Mouse (Mus musculus) kidney, adult 9 months (tissue): Measurements from ENCODE around the gene Sirt4.
"Not testable (repeated sequence)": the region's sequence is repeated elsewhere in the genome, so short reads cannot be mapped to it uniquely, and the experiment has no call there.

Experiments used
- DNase-seq: peaks from one replicate; pipeline ENCODE4 v3.0.0; 2022

Sirt4 gene

DNA sequence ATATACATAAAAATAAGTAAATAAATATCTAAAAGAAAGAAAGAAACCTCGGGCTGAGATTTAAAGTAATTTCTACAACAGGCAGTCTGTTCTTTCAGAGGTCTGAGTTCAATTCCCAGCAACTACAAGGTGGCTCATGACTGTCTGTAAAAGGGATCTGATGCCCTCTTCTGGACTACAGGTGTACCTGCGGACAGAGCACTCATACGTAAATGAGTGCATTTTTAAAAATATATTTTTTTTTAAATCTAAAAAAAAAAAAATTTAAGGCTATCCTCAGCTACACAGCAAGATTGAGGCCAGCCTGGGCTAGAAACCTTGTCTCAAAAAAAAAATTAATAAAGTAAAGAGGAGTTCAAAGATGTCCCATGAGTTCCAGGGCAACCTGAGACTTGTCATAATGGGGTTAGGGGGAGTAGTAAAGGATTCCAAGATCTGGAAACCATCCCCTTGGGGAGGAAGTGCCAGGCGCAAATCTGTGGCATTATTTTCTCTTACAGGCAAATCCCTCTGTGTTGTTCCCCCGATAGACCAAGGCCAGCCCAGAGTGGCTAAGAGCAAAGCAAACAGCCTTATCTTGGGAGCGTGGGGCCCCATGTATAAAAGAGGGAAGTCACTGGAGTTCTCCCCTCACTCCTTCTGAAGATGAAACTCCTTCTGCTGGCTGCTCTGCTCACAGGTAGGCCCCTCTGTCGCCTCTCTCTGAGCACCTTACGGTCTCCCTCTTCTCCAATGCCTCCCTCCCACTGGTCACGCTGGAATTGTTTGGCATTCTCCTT, 18.7 kb downstream of the Sirt4 start, which contains the start of gene Pla2g1b:
Gene Pla2g1b (plus strand): TSS at position 621 of the 779 bp plus-strand sequence.
- DNase-seq, result no peak

DNA sequence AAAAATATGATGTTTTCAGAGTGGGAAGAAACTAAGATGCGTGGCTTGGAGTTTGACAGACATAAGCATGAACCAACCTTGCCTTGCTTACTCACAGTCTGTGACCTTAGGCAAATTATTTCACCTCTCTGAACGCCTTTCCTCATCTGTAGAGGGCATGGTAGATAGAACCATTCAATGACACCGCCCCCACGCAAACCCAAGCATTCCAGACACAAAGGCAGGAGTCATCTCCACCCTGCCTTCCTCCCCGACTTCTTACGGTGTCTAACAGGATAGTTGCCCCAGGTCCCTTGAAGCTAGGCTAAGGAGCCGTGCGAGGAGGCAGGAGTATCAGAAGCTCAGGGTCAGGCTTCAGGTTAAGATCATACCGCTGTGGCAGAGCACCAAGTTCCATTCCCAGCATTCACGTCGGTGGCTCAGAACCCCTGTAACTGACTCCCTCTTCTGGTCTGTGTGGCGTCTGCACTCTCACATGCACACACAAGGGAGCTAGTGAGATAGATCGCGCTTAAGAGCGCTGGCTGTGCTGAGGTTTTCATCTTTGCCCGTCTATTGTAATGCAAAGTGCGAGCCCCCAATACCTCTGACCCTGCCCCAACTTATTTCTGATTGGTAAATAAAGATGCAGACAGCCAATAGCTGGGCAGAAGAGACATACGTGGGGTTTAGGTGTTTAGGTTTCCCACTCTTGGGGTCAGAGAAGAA, 20.0 kb downstream of the Sirt4 start:
- no peak for DNase-seq

DNA sequence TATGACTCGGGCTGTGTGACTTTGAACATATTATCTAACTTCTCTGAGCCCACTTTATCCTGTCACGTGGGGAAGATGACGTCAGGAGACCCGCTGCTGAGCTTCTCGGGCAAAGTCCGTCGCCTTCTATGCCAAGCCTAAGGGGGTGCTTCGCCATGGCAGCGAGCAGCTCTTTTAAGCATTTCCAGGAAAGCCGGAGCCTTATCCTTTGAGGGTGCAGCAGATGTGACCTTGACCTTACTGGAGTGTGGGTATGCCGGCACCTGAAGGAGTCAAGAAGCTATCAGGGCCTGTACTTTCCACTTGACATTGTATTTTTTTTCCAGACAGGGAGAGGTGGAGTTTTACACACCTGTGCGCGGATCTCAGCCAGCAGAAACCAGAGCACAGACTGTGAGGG, 25.6 kb downstream of the Sirt4 start:
- DNase-seq, result no peak

DNA sequence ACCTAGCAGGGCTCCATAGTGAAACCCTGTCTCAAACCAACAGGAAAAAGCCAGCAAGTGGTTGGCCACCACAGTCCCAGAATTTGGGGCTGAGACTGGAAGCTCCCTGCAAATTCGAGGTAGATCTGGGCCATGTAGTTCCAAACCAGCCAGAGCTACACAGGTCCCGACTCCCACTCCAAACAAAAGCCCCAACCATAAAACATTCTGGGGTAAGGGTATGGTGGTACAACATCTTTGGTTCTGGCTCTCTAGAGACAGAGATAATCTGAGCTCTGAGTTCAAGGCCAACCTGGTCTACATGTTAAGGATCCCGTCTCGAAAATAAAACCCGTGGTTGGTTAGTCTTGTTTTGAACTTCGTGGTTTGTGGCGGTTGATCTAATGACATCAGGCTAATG, 28.7 kb downstream of the Sirt4 start:
- DNase-seq, result no peak

DNA sequence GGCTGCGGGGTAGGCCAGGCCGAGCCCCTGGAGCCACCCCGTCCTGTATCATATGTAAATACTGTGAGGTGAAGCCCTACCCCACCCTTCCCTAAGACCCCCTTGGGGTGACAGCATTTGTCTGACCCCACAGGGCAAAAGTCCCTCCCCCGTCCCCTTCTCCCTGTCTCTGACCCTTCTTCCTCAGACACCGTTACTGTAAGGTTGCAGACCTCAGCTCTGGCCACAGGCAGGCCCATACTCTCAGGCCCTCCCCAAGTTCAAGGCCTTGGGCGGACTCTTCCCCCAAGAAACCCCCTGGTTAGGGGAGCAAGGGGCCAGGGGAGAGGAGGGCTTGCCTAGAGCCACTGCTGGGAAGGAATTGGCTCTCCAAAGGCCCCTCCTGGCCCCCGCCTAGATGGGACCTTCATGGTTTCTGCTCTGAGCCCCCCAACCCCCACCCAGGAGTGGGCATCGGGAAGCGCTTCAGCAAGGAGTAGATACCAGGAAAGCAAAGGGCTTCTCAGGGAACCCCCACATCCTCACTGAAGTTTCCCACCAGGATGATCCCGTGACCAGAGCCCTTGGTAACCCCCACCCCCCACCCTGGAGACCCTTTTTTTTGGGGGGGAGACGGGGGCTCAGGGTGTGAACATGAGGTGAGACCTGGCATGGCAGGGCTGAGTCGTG, 30.0 kb downstream of the Sirt4 start:
- no peak for DNase-seq

DNA sequence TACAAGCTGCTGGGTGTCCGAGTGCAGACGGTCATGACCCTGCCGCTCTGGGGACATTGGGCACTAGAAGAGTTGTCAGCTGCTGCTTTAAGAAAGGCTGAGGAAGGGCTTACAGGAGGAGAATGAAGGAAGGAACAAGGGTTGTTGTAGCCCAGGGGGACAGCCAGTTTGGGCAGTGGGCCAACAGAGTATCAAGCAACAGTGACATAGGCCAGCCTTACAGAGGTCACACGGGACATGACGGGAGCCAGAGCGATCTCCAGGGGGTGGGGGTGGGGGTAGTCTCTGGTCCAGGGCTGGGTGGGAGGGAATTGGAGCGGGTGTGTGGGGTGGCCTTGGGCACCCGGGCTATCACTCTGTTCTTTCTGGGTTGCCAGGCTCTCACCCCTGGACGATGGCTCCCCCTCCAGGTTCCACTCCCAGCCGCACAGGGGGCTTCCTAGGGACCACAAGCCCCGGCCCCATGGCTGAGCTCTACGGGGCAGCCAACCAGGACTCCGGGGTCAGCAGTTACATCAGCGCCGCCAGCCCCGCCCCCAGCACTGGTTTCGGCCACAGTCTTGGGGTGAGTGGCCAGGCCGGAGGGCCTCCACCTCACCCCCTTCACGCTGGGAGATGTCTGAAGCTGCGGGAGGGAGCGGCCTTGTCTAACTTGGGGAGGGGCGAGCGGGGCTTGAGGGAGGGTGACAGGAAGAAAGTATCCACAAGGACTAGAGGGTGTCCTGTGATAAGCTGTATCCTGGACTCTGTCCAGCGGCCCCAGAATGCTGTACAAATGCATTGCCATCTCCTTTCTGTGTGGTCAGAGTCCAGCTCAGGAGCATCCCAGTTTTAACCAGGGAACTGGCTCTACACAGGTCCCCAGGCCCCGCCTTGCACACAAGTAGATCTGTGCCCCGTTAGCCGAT, 33.9 kb downstream of the Sirt4 start:
- no peak for DNase-seq

DNA sequence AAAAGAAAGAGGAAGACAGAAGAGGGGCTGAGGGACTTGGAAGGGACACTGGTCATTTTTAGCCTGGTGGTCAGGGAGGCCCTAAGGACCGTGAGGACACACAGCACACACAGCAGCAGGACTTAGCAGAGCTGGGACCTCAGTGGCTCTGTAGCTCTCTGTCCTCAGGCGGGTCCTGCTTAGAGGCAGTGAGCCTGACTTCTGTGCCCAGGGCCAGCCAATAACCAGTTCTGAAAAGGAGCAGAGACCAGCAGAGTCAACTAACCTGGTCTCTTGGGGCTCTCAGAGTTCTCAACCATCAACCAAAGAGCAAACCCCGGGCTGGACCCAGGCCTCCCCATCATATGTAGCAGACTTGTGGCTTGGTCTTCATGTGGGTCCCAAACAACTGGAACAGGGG, 35.3 kb downstream of the Sirt4 start:
- no peak for DNase-seq

DNA sequence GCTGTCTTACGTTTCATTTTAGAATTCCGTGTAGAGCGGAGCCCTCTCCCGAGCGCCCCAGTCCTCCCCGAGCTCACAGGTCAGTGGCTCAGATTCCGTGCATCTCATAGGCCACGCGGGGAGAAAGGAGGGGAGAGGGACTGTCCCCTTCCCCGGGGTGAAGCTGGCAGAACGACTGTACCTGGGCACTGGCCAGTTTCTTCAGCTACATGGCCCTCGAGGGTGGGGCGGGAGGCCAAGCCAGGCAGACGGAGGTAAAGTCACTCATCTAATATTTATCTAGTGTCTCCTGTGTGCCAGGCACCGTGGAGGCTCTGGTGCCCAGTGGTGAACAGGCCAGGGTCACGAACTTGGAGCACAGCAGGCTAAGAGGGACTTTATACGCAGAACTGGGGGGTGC, 37.4 kb downstream of the Sirt4 start:
- DNase-seq, result no peak

DNA sequence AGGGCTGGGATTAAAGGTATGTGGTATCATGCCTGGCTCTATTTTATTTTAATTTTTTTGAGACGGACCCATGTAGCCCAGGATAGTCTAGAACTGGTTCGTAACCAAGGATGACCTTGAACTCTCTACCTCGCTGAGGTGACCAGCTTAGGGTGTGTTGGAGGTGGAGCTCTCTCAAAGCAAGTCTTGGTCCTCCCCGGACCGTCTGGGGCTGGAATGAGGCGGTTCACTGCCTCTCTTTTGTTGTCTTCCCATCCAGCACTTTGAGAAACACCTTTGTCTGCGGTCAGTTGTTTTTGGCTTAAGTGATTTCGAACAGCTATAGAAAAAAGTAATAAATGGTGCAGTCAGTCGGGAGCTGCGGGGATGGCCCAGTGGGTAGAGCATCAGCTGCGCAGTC, 40.4 kb downstream of the Sirt4 start:
- no peak for DNase-seq

DNA sequence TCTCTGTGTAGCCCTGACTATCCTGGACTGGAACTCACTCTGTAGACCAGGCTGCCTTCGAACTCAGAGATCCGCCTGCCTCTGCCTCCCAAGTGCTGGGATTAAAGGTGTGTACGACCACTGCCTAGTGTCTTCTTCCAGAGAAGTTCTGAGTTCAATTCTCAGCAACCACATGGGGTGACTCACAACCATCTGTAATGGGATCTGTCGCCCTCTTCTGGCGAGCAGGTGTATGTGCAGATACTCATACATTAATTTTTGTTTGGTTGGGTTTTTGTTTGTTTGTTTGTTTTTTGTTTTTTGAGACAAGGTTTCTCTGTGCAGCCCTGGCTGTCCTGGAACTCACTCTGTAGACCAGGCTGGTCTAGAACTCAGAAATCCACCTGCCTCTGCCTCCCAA, 41.9 kb downstream of the Sirt4 start:
- DNase-seq, result not testable (repeated sequence)

DNA sequence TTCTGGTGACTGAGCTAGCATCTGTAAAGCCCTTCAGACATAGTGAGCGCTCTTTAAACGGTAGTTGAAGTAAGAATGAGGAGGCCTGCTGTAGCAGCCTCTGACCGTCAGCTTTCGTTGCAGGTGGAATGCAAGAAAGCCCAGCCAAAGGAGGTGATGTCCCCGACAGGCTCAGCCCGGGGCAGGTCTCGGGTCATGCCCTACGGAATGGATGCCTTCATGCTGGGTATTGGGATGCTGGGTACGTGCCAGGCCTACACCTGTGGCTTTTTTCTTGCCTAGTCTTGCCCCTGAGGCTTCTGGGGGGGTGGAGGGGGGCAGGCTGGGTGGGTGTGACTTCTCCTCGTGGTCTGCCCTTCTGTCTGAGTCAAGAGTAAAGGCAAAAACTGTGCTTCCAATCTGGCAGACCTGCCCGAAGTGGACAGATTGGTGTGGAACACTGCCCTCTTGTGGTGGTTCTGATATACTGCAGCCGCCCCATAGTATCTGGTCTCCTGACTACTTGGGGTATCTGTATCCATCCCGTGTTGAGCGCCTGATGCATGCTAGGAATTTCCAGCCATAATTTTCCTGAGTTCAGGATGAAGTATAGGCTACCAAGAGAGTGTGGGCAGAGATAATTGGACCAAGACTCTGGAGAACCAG, 43.2 kb downstream of the Sirt4 start:
- DNase-seq, result peak; percentile 76

DNA sequence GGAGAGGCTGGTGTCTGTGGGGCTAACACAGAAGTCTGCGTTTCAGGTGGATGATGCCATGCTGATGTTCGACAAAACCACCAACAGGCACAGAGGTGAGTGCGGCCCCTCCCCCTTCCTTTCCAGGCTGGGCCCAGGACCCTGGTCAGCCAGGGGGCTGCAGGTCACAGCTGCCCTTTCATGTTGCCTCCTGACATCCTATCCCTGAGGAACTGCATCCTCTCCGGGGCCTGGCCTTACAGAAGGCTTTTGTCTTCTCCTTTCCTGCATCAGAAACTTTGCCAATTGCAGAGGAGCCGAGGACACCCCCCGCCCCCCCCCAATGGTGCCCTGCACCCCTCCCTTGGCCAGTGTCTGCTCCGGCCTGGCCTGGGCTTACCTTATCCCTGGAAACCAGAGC, 45.9 kb downstream of the Sirt4 start:
- DNase-seq, result no peak

DNA sequence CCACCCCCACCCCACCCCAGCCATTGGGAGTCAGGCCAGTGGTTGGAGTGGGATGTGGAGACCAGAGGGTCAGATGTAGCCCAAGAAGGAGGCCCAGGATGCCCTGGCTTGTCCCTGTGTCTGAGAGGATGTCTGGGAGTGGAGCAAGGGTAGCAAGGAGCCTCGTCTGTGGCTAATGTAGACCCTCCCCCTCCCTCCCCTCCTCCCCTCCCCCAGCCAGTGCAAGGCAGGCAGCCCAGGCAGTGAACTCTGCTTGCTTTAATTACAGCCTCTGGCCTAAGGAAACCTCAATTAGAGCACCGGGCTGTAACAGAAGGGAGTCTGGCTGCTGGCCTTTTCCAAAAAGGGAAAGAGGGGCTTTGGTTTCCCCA, 46.6 kb downstream of the Sirt4 start:
- no peak for DNase-seq

DNA sequence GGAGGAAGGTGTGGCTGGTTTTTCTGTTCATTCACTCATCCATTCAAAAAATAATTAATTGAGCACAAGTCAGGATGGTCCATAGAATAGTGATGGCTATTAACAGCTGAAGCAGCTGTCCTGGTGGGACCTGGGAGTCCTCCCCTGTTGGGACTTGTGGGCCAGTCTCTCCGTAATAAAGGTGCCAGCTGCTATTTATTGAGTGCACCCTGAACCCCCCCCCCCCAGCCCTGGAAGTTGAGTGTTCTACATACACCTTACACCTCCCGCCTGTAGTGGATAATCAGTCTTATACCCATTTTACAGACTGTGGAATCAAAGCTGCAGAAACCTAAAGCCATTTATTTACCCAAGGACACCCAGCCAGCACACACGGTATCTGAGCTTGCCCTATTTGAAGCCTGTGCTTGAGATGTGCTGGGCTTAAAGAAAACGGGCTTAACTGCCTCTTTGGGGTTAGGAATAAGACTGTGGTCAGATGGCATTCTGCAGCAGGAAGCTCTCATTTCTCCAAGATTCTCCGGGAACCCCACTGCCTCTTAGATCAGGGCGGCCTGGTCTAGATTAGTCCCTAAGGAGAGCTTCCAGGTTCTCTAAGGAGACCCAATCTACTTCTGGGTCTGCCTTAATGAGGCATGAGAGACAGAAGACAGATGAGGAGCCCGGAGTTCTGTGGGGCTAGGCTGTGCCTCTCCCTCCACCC, 47.1 kb downstream of the Sirt4 start:
- DNase-seq, result no peak

DNA sequence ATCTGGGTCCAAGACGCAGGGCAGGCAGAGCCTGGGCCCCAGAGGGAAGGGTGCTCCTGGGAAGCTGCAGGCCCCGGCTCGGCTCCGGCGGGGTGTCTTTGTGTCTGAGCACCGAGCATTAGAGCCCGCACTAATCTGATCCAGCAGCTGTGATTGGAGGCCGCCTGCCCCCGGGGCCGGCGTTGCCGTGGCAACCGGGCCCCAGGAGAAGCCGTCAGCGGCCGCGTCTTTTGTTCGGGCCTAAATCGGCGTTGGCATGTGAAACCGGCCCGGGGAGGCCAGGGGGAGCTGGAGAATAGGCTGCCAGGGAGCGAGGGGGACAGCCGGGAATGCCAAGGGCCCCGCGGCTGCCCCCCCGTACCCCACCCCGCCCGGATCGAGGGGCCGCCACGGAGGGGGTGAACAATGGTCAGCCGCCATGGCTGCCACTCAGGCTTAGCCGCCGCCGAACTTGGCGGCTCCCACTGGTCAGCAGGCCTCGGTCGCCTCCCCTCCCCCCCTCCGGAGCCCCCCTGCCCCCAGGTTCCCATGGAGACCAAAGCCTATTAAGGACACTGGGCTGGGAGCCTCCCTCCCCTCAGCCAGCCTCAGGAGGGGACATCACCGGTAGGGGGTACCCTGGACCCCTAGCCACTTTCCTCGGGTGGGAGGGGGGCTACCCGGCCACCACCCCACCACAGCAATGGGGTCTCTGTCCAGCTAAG, 48.0 kb downstream of the Sirt4 start:
- DNase-seq, result no peak

DNA sequence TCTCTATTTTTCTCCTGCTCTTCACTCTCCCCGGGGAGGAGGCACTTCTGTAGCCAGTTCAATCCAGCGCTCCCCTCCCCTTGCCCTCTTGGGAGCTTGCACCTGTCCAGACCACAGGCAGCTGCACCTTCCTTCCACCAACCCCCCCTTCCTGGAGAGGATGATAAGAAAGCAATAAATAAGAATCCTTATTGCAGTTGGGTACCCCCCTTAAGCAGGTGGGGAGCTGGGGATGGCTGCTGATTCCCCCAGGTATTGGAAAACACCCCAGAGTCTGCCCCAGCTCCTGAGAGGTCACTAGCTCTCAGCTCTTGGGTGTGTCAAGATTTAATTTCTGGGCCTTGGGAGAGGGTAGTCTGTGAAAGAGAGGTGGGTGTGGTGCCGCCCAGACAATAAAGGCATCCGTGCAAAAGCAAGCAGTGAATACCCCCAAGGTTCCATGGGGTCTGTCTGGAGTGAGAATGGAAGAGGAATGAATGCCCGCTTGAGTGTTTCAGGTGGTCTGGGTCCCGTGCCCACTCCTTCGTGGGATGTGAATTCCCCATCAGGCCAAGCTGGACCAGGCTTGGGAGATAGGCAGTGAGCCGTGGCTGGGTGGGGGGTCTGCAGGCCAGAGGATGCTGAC, 48.7 kb downstream of the Sirt4 start:
- DNase-seq, result no peak

DNA sequence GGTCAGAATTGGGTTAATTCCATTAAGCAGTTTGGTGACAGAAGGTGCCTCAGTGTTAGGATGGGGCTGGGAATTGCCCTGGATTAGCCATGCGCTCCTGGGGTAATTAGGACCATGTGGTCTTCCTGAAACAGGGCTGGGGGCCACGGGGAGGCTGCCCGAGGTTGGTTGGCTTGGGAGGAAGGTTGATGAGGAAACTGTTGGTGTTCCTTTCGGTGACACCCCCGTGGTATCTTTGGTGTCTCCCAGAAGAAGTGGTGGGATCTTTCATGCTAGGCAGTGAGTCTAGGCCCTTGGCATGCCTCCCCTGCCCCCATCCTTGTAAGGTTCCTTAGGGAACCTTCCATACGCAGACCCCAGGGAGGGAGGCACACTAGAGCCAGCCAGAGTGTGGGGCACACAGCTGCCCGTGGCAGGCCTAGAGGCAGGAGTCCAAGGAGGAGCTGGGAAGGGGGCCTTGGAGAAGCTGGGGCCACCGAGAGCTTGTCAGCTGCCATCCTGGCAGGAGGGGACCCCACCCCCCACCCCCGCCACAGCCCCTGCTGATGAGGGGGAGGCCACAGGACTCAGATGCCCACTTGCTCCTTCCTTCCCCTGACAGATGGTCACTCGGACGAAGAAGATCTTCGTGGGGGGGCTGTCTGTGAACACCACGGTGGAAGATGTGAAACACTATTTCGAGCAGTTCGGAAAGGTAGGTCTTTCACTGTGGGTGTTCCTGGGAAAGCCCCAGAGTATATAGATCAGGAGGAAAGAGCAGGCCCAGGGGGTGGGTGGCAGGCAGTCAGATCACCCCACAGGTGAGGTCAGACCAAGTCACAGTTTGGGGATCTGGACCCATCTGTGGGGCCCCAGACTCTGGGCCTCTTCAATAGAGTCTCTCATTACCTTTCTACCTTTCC, 49.4 kb downstream of the Sirt4 start:
- no peak for DNase-seq

DNA sequence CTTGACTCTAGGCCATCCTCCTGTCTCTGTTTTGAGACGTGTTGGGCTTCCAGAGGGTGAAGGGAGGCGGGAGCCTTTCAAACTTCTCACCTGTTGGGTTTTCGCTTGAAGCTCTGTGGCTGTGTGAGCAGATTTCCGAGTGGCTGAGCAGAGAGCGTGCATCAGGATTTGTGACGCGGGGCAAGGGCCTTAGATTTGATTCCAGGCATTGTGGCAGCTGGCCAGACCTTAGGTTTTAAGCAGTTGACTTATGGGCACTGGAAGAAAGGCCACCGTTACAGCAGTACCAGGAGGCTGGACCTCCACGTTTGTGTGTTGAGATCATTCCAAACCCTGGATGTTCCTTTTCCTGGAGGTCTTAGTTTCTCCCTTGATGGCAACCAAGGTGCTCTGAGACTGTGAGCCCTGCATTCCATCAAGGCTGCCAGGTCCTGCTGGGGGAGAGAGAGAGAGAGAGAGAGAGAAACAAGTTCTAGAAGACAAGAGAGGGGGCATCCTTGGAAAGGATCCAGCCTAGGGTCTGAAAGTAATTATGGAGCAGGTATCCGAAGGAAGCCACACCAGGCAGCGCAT, 50.2 kb downstream of the Sirt4 start:
- no peak for DNase-seq

DNA sequence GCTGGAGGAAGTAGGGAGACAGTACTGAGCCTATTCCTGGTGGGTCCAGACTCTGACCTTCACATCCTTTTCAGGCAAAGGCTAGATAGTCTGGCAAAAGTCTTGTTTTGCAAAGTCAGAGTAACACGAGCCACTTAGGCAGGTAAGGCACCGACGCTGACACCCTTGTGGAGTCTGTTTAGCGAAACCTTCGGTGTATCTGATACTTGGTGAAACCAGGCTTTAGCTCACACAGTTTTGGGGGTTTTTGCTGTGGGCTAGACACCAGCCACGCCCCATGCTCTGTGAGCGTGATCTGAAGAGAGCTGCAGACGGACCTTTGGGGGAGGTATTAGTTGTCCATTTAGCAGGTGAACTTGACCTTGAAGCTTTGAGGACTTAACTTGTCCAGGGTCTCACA, 51.3 kb downstream of the Sirt4 start:
- no peak for DNase-seq
